Mouse (Mus musculus) lung, postnatal 25 days (tissue): Measurements from ENCODE around the gene Secisbp2l.

Experiments
- DNase-seq: peaks from one replicate; pipeline ENCODE4 v3.0.0; 2022; ENCODE audit warnings: low spot score

The Secisbp2l gene

DNA sequence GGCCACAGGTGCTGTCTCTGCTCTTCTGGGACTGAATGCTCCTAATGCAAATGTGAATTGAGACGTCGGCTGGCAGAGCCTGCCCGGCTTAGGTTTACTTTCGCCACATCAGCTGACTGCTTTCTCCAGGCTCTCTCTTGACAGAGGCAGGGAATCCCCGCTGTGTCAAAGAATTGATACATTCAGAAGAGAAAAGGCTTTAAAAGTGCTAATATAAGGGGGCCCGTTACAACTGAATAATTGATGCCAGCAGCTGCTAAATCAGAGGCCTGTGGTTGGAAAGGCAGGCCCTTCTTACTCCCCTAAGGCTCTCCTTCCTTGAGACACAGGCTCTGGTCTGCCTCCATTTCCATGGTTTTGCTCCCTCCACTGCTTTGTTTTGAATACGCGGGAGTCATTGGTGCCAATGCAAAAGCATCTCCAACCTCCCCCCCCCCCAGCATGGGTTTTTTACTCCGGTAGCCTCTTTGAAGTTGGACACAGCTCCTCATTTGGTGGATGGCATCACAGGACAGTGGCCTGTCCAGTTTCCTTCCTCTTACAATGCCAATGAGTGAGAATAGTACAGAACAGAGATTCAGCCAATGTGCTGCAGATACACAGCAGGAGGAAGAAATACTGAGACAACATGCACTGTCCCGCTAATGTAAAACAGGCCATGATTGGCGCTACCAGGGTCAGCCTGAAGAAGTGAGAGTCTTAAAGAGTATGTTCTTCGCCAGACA lies 77.6 kb downstream of the Secisbp2l start:
- no peak for DNase-seq

DNA sequence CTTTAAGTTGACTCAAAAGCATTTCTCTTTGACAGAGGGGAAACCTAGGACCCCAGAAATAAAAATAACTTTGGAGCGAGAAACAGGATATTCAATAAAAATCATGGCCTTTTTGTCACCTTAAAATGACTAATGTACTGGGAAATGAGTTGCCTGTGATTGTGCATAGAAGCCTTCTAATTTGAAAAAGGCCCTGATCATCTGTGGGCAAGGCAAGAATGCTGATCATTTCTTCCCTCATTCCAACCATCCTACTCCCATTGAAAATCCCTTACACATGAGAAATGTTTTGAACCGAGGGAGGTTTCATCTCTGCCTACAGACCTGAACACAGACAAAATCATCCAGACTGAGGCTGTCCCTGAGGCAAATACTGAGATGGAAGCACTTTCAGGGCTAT lies 79.8 kb downstream of the Secisbp2l start:
- no peak for DNase-seq

DNA sequence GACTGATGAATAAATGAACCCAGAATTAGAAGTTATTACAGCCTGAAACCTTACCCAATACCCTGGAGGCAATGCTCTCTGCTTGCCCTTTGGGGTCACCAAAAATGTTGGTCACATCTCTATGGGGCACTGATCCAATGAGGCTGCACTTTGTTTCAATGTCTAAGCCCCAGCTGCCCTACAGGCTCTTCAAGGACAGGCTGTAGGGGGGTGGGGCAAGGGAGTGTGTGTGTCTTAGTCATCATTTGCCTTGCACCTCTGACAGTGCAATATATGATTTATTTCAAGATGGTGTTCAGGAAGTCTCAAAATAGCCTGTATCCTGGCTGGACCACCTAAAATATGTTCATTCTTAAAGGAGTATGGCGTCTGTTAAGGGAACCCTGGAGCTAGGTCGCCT lies 81.1 kb downstream of the Secisbp2l start:
- no peak for DNase-seq

DNA sequence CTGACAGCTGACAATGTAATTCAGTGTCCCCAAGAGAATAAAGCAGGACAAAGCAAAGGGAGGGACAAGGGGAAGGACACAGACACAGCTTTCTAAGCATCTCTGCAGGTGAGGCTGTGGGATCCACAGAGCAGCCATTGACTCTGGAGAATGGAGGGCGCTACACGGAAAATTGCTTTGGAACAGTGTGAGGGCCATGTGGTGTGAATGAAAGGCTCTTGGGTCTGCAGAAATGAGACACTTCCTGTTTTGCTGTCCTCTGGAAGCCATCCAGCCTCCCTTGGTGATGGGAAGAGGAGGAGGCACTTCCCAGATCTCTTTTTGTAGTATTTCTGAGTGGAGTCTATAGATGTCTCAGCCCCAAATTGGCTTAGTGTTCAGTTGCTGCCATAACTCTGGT lies 86.5 kb downstream of the Secisbp2l start:
- peak; percentile 22 for DNase-seq

DNA sequence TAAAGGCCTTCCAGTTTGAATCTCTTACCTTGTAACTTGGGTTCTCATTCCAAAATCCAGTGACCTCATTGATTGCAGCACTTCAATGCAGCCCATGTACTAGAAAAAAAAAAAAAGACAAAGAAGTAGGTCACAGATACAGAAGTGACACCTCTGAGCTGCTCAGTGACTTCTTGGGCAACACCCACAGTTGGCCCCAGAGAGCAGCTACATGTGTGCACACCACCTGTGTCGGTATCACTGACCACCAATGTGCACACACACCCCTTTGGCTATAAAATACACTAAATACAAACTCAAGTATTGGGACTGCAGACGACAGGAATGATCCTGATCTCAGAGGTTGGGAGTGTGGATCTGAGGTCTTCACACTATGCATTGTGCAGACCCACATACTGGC lies 87.9 kb downstream of the Secisbp2l start:
- no peak for DNase-seq

DNA sequence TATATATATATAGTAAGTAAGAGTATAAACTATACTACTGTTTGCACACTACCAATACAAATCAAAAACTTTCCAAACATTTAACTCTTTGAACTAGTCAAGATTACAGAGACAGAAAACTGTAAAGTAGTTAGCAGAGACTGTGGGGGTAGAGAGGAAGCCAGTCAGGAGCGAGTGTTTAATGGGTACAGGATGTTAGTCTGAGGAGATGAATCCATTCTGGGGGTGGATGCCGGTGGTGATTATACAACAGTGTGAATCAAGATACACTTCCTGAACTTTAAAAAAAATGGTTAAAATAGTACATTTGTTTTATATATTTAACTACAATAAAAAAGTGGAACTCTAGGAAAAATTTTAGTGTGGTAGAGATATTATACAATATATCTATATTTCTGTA lies 90.7 kb downstream of the Secisbp2l start:
- DNase-seq, result no peak
